Mouse (Mus musculus): ENCODE measurements around the gene Dapk1. TPM values are rescaled to one million over a fixed set of nuclear protein-coding genes. Genes with fewer than 3 reads are reported as not detected.

The Dapk1 gene
- total and polyA plus RNA-seq, 2 experiments from 2014 or later = 6.1 to 17.3 TPM

- Histone ChIP-seq H3K4me1 (ENCODE audit: control insufficient read depth, insufficient read depth) (peaks cover 37% of the 10 kb centered on the region), H3K4me2 (ENCODE audit: low read depth, low read length) (no peak overlapping the region), H3K9ac (replicated peaks; ENCODE audit: low read depth, low read length) (no peak overlapping the region), H3K27me3 (ENCODE audit: control insufficient read depth, insufficient read depth, low read length) (no peaks in the 10 kb centered on the region), H3K4me3 (ENCODE audit: low read depth, low read length) (no peak overlapping the region), H3K9me3 (replicated peaks; ENCODE audit: control insufficient read depth, low read length) (no peaks in the 10 kb centered on the region), H3K27ac (ENCODE audit: low read depth) (0 out of 2 replicates have a peak overlapping the region, but pooled peaks have one; percentile 18), H3K36me3 (replicated peaks; ENCODE audit: control insufficient read depth, insufficient read depth, low read length) (no peaks in the 10 kb centered on the region)
- 60% methylated on average over 10 of the region's 10 CpGs for WGBS
- TF ChIP-seq CTCF (IDR thresholded peaks at IDR 0.05; ENCODE audit: low read depth) = no peak
- no peak for TF ChIP-seq EP300 (IDR thresholded peaks at IDR 0.05; ENCODE audit: low read depth)
- no peak for ATAC-seq (ENCODE audit: insufficient read depth, low read depth)
- DNase-seq (ENCODE audit: low spot score) = no peak
Measured at GRCm38 (mm10) chr13:60671235-60671634, 69.5 kb downstream of the Dapk1 start.

DNA sequence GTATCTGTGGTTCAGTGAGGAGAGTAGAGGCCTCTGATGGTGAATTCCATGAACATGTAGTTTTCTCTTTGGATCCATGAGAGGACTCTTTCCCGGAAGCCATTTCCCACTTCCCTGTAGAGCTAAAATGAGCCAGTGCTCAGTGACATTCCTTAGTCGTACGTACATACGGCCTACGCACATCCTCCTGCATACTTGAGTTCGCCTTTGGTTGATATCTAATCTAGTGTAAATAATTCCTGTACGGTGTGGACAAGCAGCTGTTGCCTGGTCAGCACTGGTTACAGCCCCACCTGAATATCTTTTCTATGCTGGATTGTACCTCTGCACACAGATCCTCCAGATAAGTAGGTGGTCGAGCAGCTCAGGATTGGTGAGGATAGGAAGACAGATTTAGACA is 70.5 kb downstream of the Dapk1 start:
- H3K36me3 ChIP-seq (replicated peaks; ENCODE audit: control insufficient read depth, insufficient read depth, low read length) = no peaks in the 10 kb centered on the region
- no peak for DNase-seq (ENCODE audit: low spot score)
- TF ChIP-seq EP300 (IDR thresholded peaks at IDR 0.05; ENCODE audit: low read depth) (no peak), CTCF (IDR thresholded peaks at IDR 0.05; ENCODE audit: low read depth) (no peak)
- no peaks in the 10 kb centered on the region for H3K9me3 ChIP-seq (replicated peaks; ENCODE audit: control insufficient read depth, low read length)
- no peak overlapping the region for H3K4me3 ChIP-seq (ENCODE audit: low read depth, low read length)
- no peak overlapping the region for H3K9ac ChIP-seq (replicated peaks; ENCODE audit: low read depth, low read length)
- no peaks in the 10 kb centered on the region for H3K27me3 ChIP-seq (ENCODE audit: control insufficient read depth, insufficient read depth, low read length)
- ATAC-seq (ENCODE audit: insufficient read depth, low read depth) = no peak
- 0 out of 2 replicates have a peak overlapping the region, but pooled peaks have one; percentile 15 for H3K27ac ChIP-seq (ENCODE audit: low read depth)
- 50% methylated on average over 8 of the region's 8 CpGs for WGBS
- H3K4me2 ChIP-seq (ENCODE audit: low read depth, low read length) = no peak overlapping the region
- peaks cover 37% of the 10 kb centered on the region for H3K4me1 ChIP-seq (ENCODE audit: control insufficient read depth, insufficient read depth)

- no peaks in the 10 kb centered on the region for H3K9me3 ChIP-seq (replicated peaks; ENCODE audit: control insufficient read depth, low read length)
- no peak overlapping the region for H3K4me2 ChIP-seq (ENCODE audit: low read depth, low read length)
- H3K27me3 ChIP-seq (ENCODE audit: control insufficient read depth, insufficient read depth, low read length) = no peaks in the 10 kb centered on the region
- ATAC-seq (ENCODE audit: insufficient read depth, low read depth) (no peak), DNase-seq (ENCODE audit: low spot score) (no peak)
- 0 out of 2 replicates have a peak overlapping the region, but pooled peaks have one; percentile 15 for H3K27ac ChIP-seq (ENCODE audit: low read depth)
- no peak overlapping the region for H3K9ac ChIP-seq (replicated peaks; ENCODE audit: low read depth, low read length)
- H3K36me3 ChIP-seq (replicated peaks; ENCODE audit: control insufficient read depth, insufficient read depth, low read length) = no peaks in the 10 kb centered on the region
- no peak overlapping the region for H3K4me3 ChIP-seq (ENCODE audit: low read depth, low read length)
- TF ChIP-seq CTCF (IDR thresholded peaks at IDR 0.05; ENCODE audit: low read depth) (no peak), EP300 (IDR thresholded peaks at IDR 0.05; ENCODE audit: low read depth) (no peak)
- H3K4me1 ChIP-seq (ENCODE audit: control insufficient read depth, insufficient read depth) = peaks cover 37% of the 10 kb centered on the region
- 62% methylated on average over 11 of the region's 11 CpGs for WGBS
Measured at GRCm38 (mm10) chr13:60672882-60673675, 71.3 kb downstream of the Dapk1 start.

DNA sequence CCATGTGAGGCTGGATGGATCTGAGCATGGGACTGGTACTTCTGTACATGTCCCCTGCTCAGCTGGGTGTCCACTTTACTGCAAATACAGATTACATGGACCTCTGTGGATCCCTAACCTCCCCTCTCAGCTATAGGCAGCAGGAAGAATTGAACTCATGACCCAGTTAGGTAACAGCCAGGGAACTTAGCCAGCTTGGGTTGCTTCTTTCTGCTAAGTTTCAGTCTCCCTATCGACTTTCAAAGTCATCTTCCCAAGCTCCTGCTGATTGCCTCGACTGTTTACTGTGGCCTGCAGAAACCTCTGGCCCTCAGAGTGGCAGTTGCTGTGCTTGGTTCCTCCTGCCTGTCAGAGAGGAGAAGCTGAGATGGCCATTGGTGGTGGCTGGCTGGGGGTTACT is 72.6 kb downstream of the Dapk1 start:
- no peaks in the 10 kb centered on the region for H3K27me3 ChIP-seq (ENCODE audit: control insufficient read depth, insufficient read depth, low read length)
- no peaks in the 10 kb centered on the region for H3K36me3 ChIP-seq (replicated peaks; ENCODE audit: control insufficient read depth, insufficient read depth, low read length)
- WGBS = 17% methylated on average over 2 of the region's 2 CpGs
- H3K9me3 ChIP-seq (replicated peaks; ENCODE audit: control insufficient read depth, low read length) = no peaks in the 10 kb centered on the region
- no peak for DNase-seq (ENCODE audit: low spot score)
- no peak overlapping the region for H3K4me2 ChIP-seq (ENCODE audit: low read depth, low read length)
- no peak overlapping the region for H3K4me3 ChIP-seq (ENCODE audit: low read depth, low read length)
- peaks cover 37% of the 10 kb centered on the region for H3K4me1 ChIP-seq (ENCODE audit: control insufficient read depth, insufficient read depth)
- no peak for ATAC-seq (ENCODE audit: insufficient read depth, low read depth)
- H3K27ac ChIP-seq (ENCODE audit: low read depth) = no peak overlapping the region
- no peak overlapping the region for H3K9ac ChIP-seq (replicated peaks; ENCODE audit: low read depth, low read length)
- TF ChIP-seq EP300 (IDR thresholded peaks at IDR 0.05; ENCODE audit: low read depth) (no peak), CTCF (IDR thresholded peaks at IDR 0.05; ENCODE audit: low read depth) (no peak)

DNA sequence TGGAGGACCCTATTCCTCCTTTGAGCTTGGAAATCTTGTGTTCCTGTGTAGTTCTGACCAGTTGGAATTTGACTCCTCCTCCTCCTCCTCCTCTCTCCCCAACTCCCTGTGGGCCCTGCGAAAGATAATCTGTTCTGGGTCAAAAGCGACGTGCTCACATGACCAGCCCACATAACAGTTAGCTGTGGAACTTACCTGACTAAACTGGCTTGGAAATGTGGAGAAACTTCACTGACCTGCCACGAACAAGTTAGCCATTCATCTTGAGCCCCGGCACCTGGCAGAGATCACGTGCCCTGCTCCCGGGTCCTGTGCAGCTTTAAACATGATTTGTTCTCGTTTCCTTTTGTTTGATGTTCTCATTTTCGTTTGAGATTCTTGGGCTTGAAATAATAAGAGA is 73.2 kb downstream of the Dapk1 start:
- Histone ChIP-seq H3K27me3 (ENCODE audit: control insufficient read depth, insufficient read depth, low read length) (no peaks in the 10 kb centered on the region), H3K9me3 (replicated peaks; ENCODE audit: control insufficient read depth, low read length) (no peaks in the 10 kb centered on the region), H3K9ac (replicated peaks; ENCODE audit: low read depth, low read length) (no peak overlapping the region), H3K36me3 (replicated peaks; ENCODE audit: control insufficient read depth, insufficient read depth, low read length) (no peaks in the 10 kb centered on the region), H3K4me1 (ENCODE audit: control insufficient read depth, insufficient read depth) (peaks cover 36% of the 10 kb centered on the region), H3K4me2 (ENCODE audit: low read depth, low read length) (0 out of 2 replicates have a peak overlapping the region, but pooled peaks have one; percentile 27), H3K27ac (ENCODE audit: low read depth) (no peak overlapping the region), H3K4me3 (ENCODE audit: low read depth, low read length) (no peak overlapping the region)
- TF ChIP-seq CTCF (IDR thresholded peaks at IDR 0.05; ENCODE audit: low read depth) = no peak
- TF ChIP-seq EP300 (IDR thresholded peaks at IDR 0.05; ENCODE audit: low read depth) = no peak
- WGBS = 37% methylated on average over 9 of the region's 9 CpGs
- ATAC-seq (ENCODE audit: insufficient read depth, low read depth) (no peak), DNase-seq (ENCODE audit: low spot score) (no peak)

Data from heart, postnatal 0 days (tissue).